Mouse (Mus musculus) lung, postnatal 0 days (tissue): ENCODE measurements at regions not wholly inside any gene's neighbourhood (a gene's known extent, or its start where the extent isn't known, plus 50 kb on each side); places are given as distances from the start of the nearest gene placed in this dataset.
A peak's percentile ranks its signal among the peaks of the same experiment; 100 is the strongest.

ENCODE experiments used
- ATAC-seq: fragments of 200-750 bp; cut with Nextera tagmentation; 2 replicates; pipeline ENCODE4 v1.8.0; 2017; ENCODE audit warnings: moderate library complexity
- DNase-seq: peaks from one replicate; pipeline ENCODE4 v3.0.0-alpha.2; 2016; ENCODE audit warnings: low spot score
- H3K27ac ChIP-seq: fragments of 300-500 bp; sonication (generic); 2 replicates; pipeline ENCODE4 v1.5.1; 2014; ENCODE audit warnings: antibody characterized with exemption, mild to moderate bottlenecking, low read length, mixed read lengths
- H3K27me3 ChIP-seq: fragments of 300-500 bp; sonication (generic); replicated peaks from 2 replicates; pipeline ENCODE4 v1.6.1; 2014; ENCODE audit warnings: low read length, mixed read lengths; ENCODE audit not compliant: insufficient read depth
- H3K36me3 ChIP-seq: fragments of 300-500 bp; sonication (generic); 2 replicates; pipeline ENCODE4 v1.6.1; 2014; ENCODE audit warnings: low read length, mixed read lengths; ENCODE audit not compliant: insufficient read depth
- H3K4me1 ChIP-seq: fragments of 300-500 bp; sonication (generic); 2 replicates; pipeline ENCODE4 v1.6.1; 2014; ENCODE audit warnings: antibody characterized with exemption, low read depth, low read length, mixed read lengths; ENCODE audit not compliant: insufficient read depth
- H3K4me2 ChIP-seq: fragments of 300-500 bp; sonication (generic); replicated peaks from 2 replicates; pipeline ENCODE4 v1.6.1; 2014; ENCODE audit warnings: low read depth, mild to moderate bottlenecking, low read length, moderate library complexity, mixed read lengths
- H3K4me3 ChIP-seq: fragments of 300-500 bp; sonication (generic); 2 replicates; pipeline ENCODE4 v1.5.1; 2014; ENCODE audit warnings: low read depth, low read length
- H3K9ac ChIP-seq: fragments of 300-500 bp; sonication (generic); replicated peaks from 2 replicates; pipeline ENCODE4 v1.6.1; 2014; ENCODE audit warnings: low read depth, mild to moderate bottlenecking
- H3K9me3 ChIP-seq: fragments of 300-500 bp; sonication (generic); 2 replicates; pipeline ENCODE4 v1.6.1; 2016; ENCODE audit warnings: low read length, mixed read lengths
- CTCF ChIP-seq: IDR thresholded peaks from 2 replicates; pipeline ENCODE4 v1.5.1; 2016; ENCODE audit warnings: antibody characterized with exemption, mild to moderate bottlenecking
- EP300 ChIP-seq: IDR thresholded peaks from 2 replicates; pipeline ENCODE4 v1.6.1; 2016; ENCODE audit warnings: antibody characterized with exemption, mild to moderate bottlenecking, control low read depth
- WGBS: fragments of 180-500 bp; shearing (Covaris S2); extraction: QIAGEN DNeasy Blood & Tissue Kit; methylation state at CpG from one replicate; pipeline ENCODE4 v1.1.7; 2014; 5-methylcytosine and 5-hydroxymethylcytosine counted together

- Histone ChIP-seq H3K4me1 (no peaks in the 10 kb centered on the region), H3K4me3 (no peak overlapping the region), H3K27me3 (no peaks in the 10 kb centered on the region), H3K36me3 (no peaks in the 10 kb centered on the region), H3K9me3 (no peaks in the 10 kb centered on the region), H3K9ac (no peak overlapping the region), H3K4me2 (no peak overlapping the region), H3K27ac (no peak overlapping the region)
- 53% methylated on average over 7 of the region's 7 CpGs for WGBS
- DNase-seq (no peak), ATAC-seq (no peak)
- TF ChIP-seq EP300 = no peak
- TF ChIP-seq CTCF = no peak
These were observed 134.5 kb downstream of the Cand1 start for GRCm38 (mm10) chr10:119105279-119105881.

DNA sequence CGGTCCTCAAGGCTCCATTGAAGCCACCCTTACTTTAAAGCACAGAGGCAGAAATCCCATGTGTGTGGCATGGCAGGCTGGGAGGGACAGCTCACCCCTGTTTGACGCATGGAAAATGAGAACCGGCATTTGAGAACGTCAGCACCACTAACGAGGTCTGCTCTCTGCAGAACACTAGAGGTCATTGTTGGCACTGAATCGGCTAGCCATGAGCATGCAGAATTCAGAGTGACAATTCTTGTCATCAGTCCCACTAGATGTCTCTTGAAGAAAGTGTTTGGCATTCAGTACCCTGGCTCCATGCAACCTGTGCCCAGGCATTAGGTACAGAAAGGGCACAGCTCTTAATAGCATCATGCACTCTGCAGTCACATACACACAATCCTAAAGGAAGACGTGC is 139.3 kb downstream of the Cand1 start:
- no peak for ATAC-seq
- Histone ChIP-seq H3K27ac (no peak overlapping the region), H3K4me3 (no peak overlapping the region), H3K27me3 (no peaks in the 10 kb centered on the region), H3K36me3 (no peaks in the 10 kb centered on the region), H3K9ac (no peak overlapping the region), H3K9me3 (no peaks in the 10 kb centered on the region), H3K4me1 (no peaks in the 10 kb centered on the region), H3K4me2 (no peak overlapping the region)
- TF ChIP-seq CTCF (peak; percentile 62), EP300 (no peak)
- DNase-seq = peak; percentile 63
- 29% methylated on average over 7 of the region's 7 CpGs for WGBS

- TF ChIP-seq CTCF (no peak), EP300 (no peak)
- no peak overlapping the region for H3K9ac ChIP-seq
- 33% methylated on average over 10 of the region's 10 CpGs for WGBS
- DNase-seq (no peak), ATAC-seq (no peak)
- no peak overlapping the region for H3K4me3 ChIP-seq
- no peaks in the 10 kb centered on the region for H3K36me3 ChIP-seq
- no peak overlapping the region for H3K4me2 ChIP-seq
- H3K9me3 ChIP-seq = no peaks in the 10 kb centered on the region
- no peaks in the 10 kb centered on the region for H3K27me3 ChIP-seq
- H3K27ac ChIP-seq = no peak overlapping the region
- H3K4me1 ChIP-seq = no peaks in the 10 kb centered on the region
These were observed 140.6 kb downstream of the Cand1 start for GRCm38 (mm10) chr10:119099092-119099792.

DNA sequence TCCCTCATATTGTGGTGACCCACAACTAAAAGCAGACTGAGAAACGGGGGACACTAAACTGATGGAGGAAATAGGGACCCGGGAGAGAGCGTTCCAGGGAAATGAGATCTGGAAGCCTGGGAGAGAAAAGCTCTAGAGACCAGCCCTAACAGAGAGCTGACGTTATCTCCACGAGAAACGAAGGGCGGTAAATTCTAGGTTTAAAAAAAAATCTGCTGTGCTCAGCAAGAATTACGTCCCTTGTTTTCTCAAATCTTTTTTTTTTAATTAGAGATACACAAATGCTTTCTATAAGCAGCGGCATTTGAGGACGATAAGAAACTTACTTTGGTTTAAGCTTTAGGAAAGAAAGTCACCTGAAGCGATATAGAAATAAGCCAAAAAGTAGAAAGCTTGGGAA is 145.7 kb downstream of the Cand1 start:
- no peak for ATAC-seq
- 88% methylated on average over 11 of the region's 11 CpGs for WGBS

GRCm38 (mm10) chr10:119087886-119088285 is 152.0 kb downstream of the Cand1 start:
- no peak for TF ChIP-seq EP300
- no peak for TF ChIP-seq CTCF
- no peak overlapping the region for H3K4me3 ChIP-seq
- no peaks in the 10 kb centered on the region for H3K27me3 ChIP-seq
- 91% methylated on average over 4 of the region's 4 CpGs for WGBS
- ATAC-seq (no peak), DNase-seq (no peak)
- H3K4me1 ChIP-seq = no peaks in the 10 kb centered on the region
- no peaks in the 10 kb centered on the region for H3K36me3 ChIP-seq
- H3K9me3 ChIP-seq = no peaks in the 10 kb centered on the region
- H3K27ac ChIP-seq = no peak overlapping the region
- H3K4me2 ChIP-seq = no peak overlapping the region
- no peak overlapping the region for H3K9ac ChIP-seq

More for the DNA sequence above, 145.7 kb downstream of the Cand1 start:
- TF ChIP-seq EP300 (no peak), CTCF (no peak)
- no peak for DNase-seq
- no peaks in the 10 kb centered on the region for H3K27me3 ChIP-seq
- no peaks in the 10 kb centered on the region for H3K4me1 ChIP-seq
- H3K36me3 ChIP-seq = no peaks in the 10 kb centered on the region
- no peak overlapping the region for H3K4me3 ChIP-seq
- H3K4me2 ChIP-seq = no peak overlapping the region
- H3K9ac ChIP-seq = no peak overlapping the region
- H3K27ac ChIP-seq = no peak overlapping the region
- no peaks in the 10 kb centered on the region for H3K9me3 ChIP-seq

DNA sequence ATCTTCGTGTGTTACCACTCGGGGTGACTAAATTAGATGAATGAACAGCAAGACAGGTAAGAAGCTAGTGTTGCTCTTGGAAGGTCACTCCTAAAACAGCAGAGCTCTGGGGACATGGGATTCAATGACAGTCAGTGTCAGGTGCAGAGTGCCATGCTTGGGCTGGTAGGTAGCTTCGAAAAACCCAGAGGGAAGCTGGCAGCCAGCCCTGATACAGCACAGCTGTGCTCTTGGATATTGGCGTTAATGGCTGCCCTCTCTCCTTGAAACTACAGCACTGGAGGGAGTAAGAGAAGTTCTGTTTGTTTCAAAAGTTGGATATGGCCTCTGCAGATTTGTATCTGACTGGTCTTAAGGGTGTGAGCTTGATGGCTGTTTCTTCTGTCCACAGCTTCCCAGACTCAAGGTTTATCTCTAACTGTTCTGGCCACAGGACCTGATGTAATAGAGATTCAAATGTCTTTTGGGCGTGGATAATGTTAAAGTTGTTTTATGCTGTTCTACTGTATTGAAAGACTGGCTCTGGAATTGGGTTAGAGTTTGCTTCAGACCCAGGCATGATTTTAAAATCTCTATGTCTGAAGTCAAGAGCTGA is 152.7 kb downstream of the Cand1 start:
- Histone ChIP-seq H3K4me3 (no peak overlapping the region), H3K27me3 (no peaks in the 10 kb centered on the region), H3K4me2 (no peak overlapping the region), H3K4me1 (no peaks in the 10 kb centered on the region), H3K9ac (no peak overlapping the region), H3K36me3 (no peaks in the 10 kb centered on the region), H3K27ac (no peak overlapping the region), H3K9me3 (no peaks in the 10 kb centered on the region)
- DNase-seq (no peak), ATAC-seq (no peak)
- WGBS = 82% methylated on average over 5 of the region's 5 CpGs
- TF ChIP-seq EP300 (no peak), CTCF (no peak)
